Mouse (Mus musculus) embryonic facial prominence, embryonic 11.5 days (tissue): Measurements from ENCODE around the gene Trpm8. TPM values are rescaled to one million over a fixed set of nuclear protein-coding genes. Genes with fewer than 3 reads are reported as not detected.
A peak's percentile ranks its signal among the peaks of the same experiment; 100 is the strongest.

Experiments
- ATAC-seq: fragments of 200-750 bp; cut with Nextera tagmentation; replicated peaks from 2 replicates; pipeline ENCODE4 v1.8.0; 2017; ENCODE audit warnings: low read depth; ENCODE audit not compliant: insufficient number of reproducible peaks, low FRiP score, low TSS enrichment
- DNase-seq: peaks from one replicate; pipeline ENCODE4 v3.0.0-alpha.2; 2015; ENCODE audit warnings: low spot score
- H3K27ac ChIP-seq: fragments of 300-500 bp; sonication (generic); replicated peaks from 2 replicates; pipeline ENCODE4 v1.5.1; 2014; ENCODE audit warnings: mild to moderate bottlenecking, low read depth, low read length, control low read depth
- H3K27me3 ChIP-seq: fragments of 300-500 bp; sonication (generic); 2 replicates; pipeline ENCODE4 v1.6.1; 2014; ENCODE audit warnings: mild to moderate bottlenecking, low read length, moderate library complexity, mixed read lengths; ENCODE audit not compliant: control insufficient read depth, insufficient read depth
- H3K36me3 ChIP-seq: fragments of 300-500 bp; sonication (generic); replicated peaks from 2 replicates; pipeline ENCODE4 v1.6.1; 2014; ENCODE audit warnings: low read depth, mild to moderate bottlenecking, low read length, moderate library complexity, mixed read lengths; ENCODE audit not compliant: control insufficient read depth, insufficient read depth
- H3K4me1 ChIP-seq: fragments of 300-500 bp; sonication (generic); 2 replicates; pipeline ENCODE4 v1.6.1; 2014; ENCODE audit warnings: low read length, mixed read lengths; ENCODE audit not compliant: control insufficient read depth, insufficient read depth
- H3K4me2 ChIP-seq: fragments of 300-500 bp; sonication (generic); 2 replicates; pipeline ENCODE4 v1.6.1; 2014; ENCODE audit warnings: low read depth, mild to moderate bottlenecking, control low read depth, low read length, moderate library complexity
- H3K4me3 ChIP-seq: fragments of 300-500 bp; sonication (generic); 2 replicates; pipeline ENCODE4 v1.5.1; 2014; ENCODE audit warnings: low read depth, low read length, control low read depth
- H3K9ac ChIP-seq: fragments of 300-500 bp; sonication (generic); replicated peaks from 2 replicates; pipeline ENCODE4 v1.6.1; 2014; ENCODE audit warnings: mild to moderate bottlenecking, control low read depth, low read length
- H3K9me3 ChIP-seq: fragments of 300-500 bp; sonication (generic); replicated peaks from 2 replicates; pipeline ENCODE4 v1.6.1; 2016; ENCODE audit warnings: mild to moderate bottlenecking, low read length, inconsistent platforms, mixed read lengths; ENCODE audit not compliant: control insufficient read depth
- WGBS: fragments of 180-500 bp; shearing (Covaris S2); extraction: QIAGEN DNeasy Blood & Tissue Kit; methylation state at CpG from one replicate; pipeline ENCODE4 v1.1.7; 2014; 5-methylcytosine and 5-hydroxymethylcytosine counted together
- polyA plus RNA-seq: library from polyadenylated mRNA; unstranded; fragments of >200 nt; fragmentation: Nextera tagmentation; extraction: Ambion mirVana; gene quantifications from 2 replicates; pipeline ENCODE4 v1.2.1, GENCODE M21; 2014

The Trpm8 gene
- polyA plus RNA-seq, 1 experiment from 2014 or later = not detected

GRCm38 (mm10) chr1:88302057-88302740 lies 24.7 kb downstream of the Trpm8 start:
- H3K9ac ChIP-seq = no peak overlapping the region
- H3K9me3 ChIP-seq = peaks cover 70% of the 10 kb centered on the region
- ATAC-seq = no peak
- H3K4me2 ChIP-seq = no peak overlapping the region
- no peaks in the 10 kb centered on the region for H3K27me3 ChIP-seq
- no peaks in the 10 kb centered on the region for H3K36me3 ChIP-seq
- DNase-seq = no peak
- no peak overlapping the region for H3K27ac ChIP-seq
- H3K4me1 ChIP-seq = no peaks in the 10 kb centered on the region
- no peak overlapping the region for H3K4me3 ChIP-seq
- WGBS = 63% methylated on average over 14 of the region's 14 CpGs

DNA sequence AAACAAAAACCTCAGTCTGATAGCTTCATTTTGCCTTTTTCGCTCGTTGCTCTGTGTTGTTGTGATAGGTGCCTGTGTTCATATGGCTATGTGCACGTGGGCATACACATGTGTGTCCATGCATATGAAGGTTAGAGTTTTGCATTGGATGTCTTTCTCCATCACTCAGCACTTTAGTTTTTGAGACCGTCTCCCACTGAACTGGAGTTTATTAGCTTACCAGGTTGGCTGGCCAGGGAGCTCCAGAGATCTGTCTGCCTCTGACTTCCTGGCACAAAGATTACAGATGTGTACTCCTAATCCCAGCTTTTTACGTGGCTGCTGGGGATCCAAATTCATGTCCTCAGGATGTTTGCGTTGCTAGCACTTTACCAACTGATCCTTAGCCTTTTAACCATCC lies 26.3 kb downstream of the Trpm8 start:
- Histone ChIP-seq H3K4me1 (no peaks in the 10 kb centered on the region), H3K27me3 (no peaks in the 10 kb centered on the region), H3K4me2 (no peak overlapping the region), H3K9ac (no peak overlapping the region), H3K36me3 (no peaks in the 10 kb centered on the region), H3K4me3 (no peak overlapping the region), H3K27ac (no peak overlapping the region), H3K9me3 (peaks cover 71% of the 10 kb centered on the region)
- DNase-seq (no peak), ATAC-seq (no peak)
- 67% methylated on average over 6 of the region's 6 CpGs for WGBS

GRCm38 (mm10) chr1:88304261-88304985 lies 27.0 kb downstream of the Trpm8 start:
- Histone ChIP-seq H3K27ac (no peak overlapping the region), H3K4me2 (no peak overlapping the region), H3K27me3 (no peaks in the 10 kb centered on the region), H3K9ac (no peak overlapping the region), H3K9me3 (peaks cover 70% of the 10 kb centered on the region), H3K4me1 (no peaks in the 10 kb centered on the region), H3K4me3 (no peak overlapping the region), H3K36me3 (no peaks in the 10 kb centered on the region)
- 63% methylated on average over 8 of the region's 8 CpGs for WGBS
- no peak for ATAC-seq
- no peak for DNase-seq

GRCm38 (mm10) chr1:88305018-88305795 lies 27.7 kb downstream of the Trpm8 start:
- 50% methylated on average over 6 of the region's 6 CpGs for WGBS
- H3K9me3 ChIP-seq = peaks cover 72% of the 10 kb centered on the region
- no peak overlapping the region for H3K4me2 ChIP-seq
- no peak for DNase-seq
- H3K27me3 ChIP-seq = no peaks in the 10 kb centered on the region
- ATAC-seq = no peak
- H3K36me3 ChIP-seq = no peaks in the 10 kb centered on the region
- no peak overlapping the region for H3K9ac ChIP-seq
- H3K4me1 ChIP-seq = no peaks in the 10 kb centered on the region
- H3K4me3 ChIP-seq = no peak overlapping the region
- H3K27ac ChIP-seq = no peak overlapping the region

GRCm38 (mm10) chr1:88306543-88306942 lies 29.1 kb downstream of the Trpm8 start:
- H3K27ac ChIP-seq = no peak overlapping the region
- no peak overlapping the region for H3K4me2 ChIP-seq
- H3K9me3 ChIP-seq = peaks cover 58% of the 10 kb centered on the region
- no peak overlapping the region for H3K9ac ChIP-seq
- no peaks in the 10 kb centered on the region for H3K27me3 ChIP-seq
- no peak for ATAC-seq
- no peak overlapping the region for H3K4me3 ChIP-seq
- peak; percentile 4 for DNase-seq
- H3K4me1 ChIP-seq = no peaks in the 10 kb centered on the region
- H3K36me3 ChIP-seq = no peaks in the 10 kb centered on the region
- 59% methylated on average over 1 of the region's 1 CpGs for WGBS

DNA sequence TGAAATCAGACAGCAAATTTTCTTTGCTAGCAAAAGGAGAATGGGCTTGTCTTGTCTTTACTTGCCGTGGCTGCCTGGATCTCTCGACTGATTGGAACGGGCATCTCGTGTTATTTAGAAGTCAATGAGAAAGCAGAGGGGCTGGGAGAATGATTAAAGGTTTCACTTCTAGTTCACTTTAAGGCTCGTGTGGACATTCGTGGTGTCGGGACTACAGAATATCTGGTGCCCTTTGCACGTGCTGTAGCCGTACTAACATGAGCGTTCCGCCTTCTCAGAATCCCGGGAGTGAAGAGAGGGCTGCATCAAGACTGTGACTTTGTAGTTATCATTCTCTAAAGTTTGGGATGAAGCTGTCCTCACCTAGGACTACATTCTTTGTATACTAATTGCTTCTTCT lies 29.7 kb downstream of the Trpm8 start:
- no peaks in the 10 kb centered on the region for H3K4me1 ChIP-seq
- 64% methylated on average over 12 of the region's 12 CpGs for WGBS
- H3K9ac ChIP-seq = no peak overlapping the region
- H3K27me3 ChIP-seq = no peaks in the 10 kb centered on the region
- no peaks in the 10 kb centered on the region for H3K36me3 ChIP-seq
- DNase-seq = no peak
- peaks cover 53% of the 10 kb centered on the region for H3K9me3 ChIP-seq
- H3K4me2 ChIP-seq = no peak overlapping the region
- H3K27ac ChIP-seq = no peak overlapping the region
- ATAC-seq = no peak
- H3K4me3 ChIP-seq = no peak overlapping the region

DNA sequence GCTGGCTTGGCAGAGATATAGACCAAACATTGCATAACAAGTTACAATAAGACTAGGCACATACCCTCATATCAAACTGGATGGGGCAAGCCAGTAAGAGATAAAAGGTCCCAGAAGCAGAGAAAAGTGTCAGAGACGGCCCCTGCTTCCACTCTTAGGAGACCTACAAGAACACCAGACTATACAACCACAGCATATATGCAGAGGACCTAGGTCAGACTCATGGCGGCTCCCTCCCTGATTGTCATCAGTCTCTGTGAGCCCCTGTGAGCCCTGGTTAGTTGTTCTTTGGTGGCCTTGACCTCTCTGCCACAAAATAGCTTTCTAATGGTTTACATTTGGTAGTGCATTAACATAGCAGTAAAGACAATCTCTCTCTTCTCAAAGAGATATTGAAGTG lies 31.6 kb downstream of the Trpm8 start:
- ATAC-seq (no peak), DNase-seq (no peak)
- WGBS = 51% methylated on average over 2 of the region's 2 CpGs
- H3K4me3 ChIP-seq = no peak overlapping the region
- H3K27me3 ChIP-seq = no peaks in the 10 kb centered on the region
- no peak overlapping the region for H3K4me2 ChIP-seq
- no peaks in the 10 kb centered on the region for H3K4me1 ChIP-seq
- H3K36me3 ChIP-seq = no peaks in the 10 kb centered on the region
- no peak overlapping the region for H3K27ac ChIP-seq
- no peak overlapping the region for H3K9ac ChIP-seq
- peaks cover 42% of the 10 kb centered on the region for H3K9me3 ChIP-seq

DNA sequence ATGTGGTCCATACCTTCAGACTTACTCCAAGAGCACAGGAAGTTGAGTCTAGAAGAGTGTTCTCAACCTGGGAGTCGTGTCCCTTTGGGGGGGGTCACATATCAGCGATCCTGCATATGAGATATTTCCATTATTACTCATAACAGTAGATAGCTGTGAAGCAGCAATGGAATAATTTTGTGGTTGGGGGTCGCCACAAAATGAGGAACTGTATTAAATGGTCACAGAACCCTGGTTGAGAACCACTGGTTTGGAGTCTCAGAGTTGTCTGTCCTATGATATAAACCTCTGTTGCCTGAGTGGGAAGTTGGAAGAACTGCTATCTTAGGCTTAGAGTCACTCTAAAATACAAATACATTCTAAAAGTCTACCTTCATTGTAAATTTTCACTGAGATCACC lies 32.4 kb downstream of the Trpm8 start:
- H3K36me3 ChIP-seq = no peaks in the 10 kb centered on the region
- 49% methylated on average over 3 of the region's 3 CpGs for WGBS
- H3K27me3 ChIP-seq = no peaks in the 10 kb centered on the region
- H3K4me3 ChIP-seq = no peak overlapping the region
- peaks cover 35% of the 10 kb centered on the region for H3K9me3 ChIP-seq
- no peaks in the 10 kb centered on the region for H3K4me1 ChIP-seq
- ATAC-seq (no peak), DNase-seq (no peak)
- H3K27ac ChIP-seq = no peak overlapping the region
- no peak overlapping the region for H3K4me2 ChIP-seq
- no peak overlapping the region for H3K9ac ChIP-seq
